Mouse (Mus musculus): ENCODE measurements around the gene Cd68.
"Not testable (repeated sequence)": the region's sequence is repeated elsewhere in the genome, so short reads cannot be mapped to it uniquely, and the experiment has no call there.

Cd68 gene

GRCm38 (mm10) chr11:69665961-69666664, at the start of gene Cd68:
TSS of gene Cd68 (minus strand) at chr11:69666153.
- peak; percentile 77 for DNase-seq (ENCODE audit: low spot score)

- peak; percentile 45 for DNase-seq (ENCODE audit: low spot score)
These were observed 49.5 kb upstream of the Cd68 start for GRCm38 (mm10) chr11:69715482-69715881.

- peak; percentile 71 for DNase-seq (ENCODE audit: low spot score)
These were observed 48.8 kb upstream of the Cd68 start for GRCm38 (mm10) chr11:69714636-69715329.

- DNase-seq (ENCODE audit: low spot score): peak; percentile 40
These were observed 47.2 kb upstream of the Cd68 start for GRCm38 (mm10) chr11:69712954-69713672.

- DNase-seq (ENCODE audit: low spot score): no peak
These were observed 45.1 kb upstream of the Cd68 start for GRCm38 (mm10) chr11:69711082-69711481.

GRCm38 (mm10) chr11:69710470-69710869, 44.5 kb upstream of the Cd68 start:
- DNase-seq (ENCODE audit: low spot score): no peak

- no peak for DNase-seq (ENCODE audit: low spot score)
These were observed 43.8 kb upstream of the Cd68 start for GRCm38 (mm10) chr11:69709554-69710446.

- DNase-seq (ENCODE audit: low spot score): no peak
These were observed 42.8 kb upstream of the Cd68 start for GRCm38 (mm10) chr11:69708614-69709265.

GRCm38 (mm10) chr11:69707873-69708381, 42.0 kb upstream of the Cd68 start:
- no peak for DNase-seq (ENCODE audit: low spot score)

- no peak for DNase-seq (ENCODE audit: low spot score)
These were observed 41.5 kb upstream of the Cd68 start for GRCm38 (mm10) chr11:69707480-69707847.

GRCm38 (mm10) chr11:69706775-69707479, 41.0 kb upstream of the Cd68 start:
- DNase-seq (ENCODE audit: low spot score): no peak

- DNase-seq (ENCODE audit: low spot score): no peak
These were observed 38.7 kb upstream of the Cd68 start for GRCm38 (mm10) chr11:69704613-69705010.

GRCm38 (mm10) chr11:69703814-69704612, 38.1 kb upstream of the Cd68 start:
- no peak for DNase-seq (ENCODE audit: low spot score)

GRCm38 (mm10) chr11:69703381-69703780, 37.4 kb upstream of the Cd68 start:
- not testable (repeated sequence) for DNase-seq (ENCODE audit: low spot score)

GRCm38 (mm10) chr11:69702886-69703285, 36.9 kb upstream of the Cd68 start:
- not testable (repeated sequence) for DNase-seq (ENCODE audit: low spot score)

- no peak for DNase-seq (ENCODE audit: low spot score)
These were observed 33.6 kb upstream of the Cd68 start for GRCm38 (mm10) chr11:69699595-69699994.

- no peak for DNase-seq (ENCODE audit: low spot score)
These were observed 32.6 kb upstream of the Cd68 start for GRCm38 (mm10) chr11:69698574-69698973.

- DNase-seq (ENCODE audit: low spot score): no peak
These were observed 31.4 kb upstream of the Cd68 start for GRCm38 (mm10) chr11:69697396-69697795.

GRCm38 (mm10) chr11:69695361-69696181, 29.6 kb upstream of the Cd68 start, which contains the start of the genes Tnfsf12 and Tnfsfm13:
TSS of gene Tnfsf12 (minus strand) at chr11:69695849.
TSS of gene Tnfsfm13 (minus strand) at chr11:69696098.
- DNase-seq (ENCODE audit: low spot score): peak; percentile 54

All from embryo, embryonic 10 days (tissue).